Mouse (Mus musculus): ENCODE results near the gene Rap1gds1.

DNA sequence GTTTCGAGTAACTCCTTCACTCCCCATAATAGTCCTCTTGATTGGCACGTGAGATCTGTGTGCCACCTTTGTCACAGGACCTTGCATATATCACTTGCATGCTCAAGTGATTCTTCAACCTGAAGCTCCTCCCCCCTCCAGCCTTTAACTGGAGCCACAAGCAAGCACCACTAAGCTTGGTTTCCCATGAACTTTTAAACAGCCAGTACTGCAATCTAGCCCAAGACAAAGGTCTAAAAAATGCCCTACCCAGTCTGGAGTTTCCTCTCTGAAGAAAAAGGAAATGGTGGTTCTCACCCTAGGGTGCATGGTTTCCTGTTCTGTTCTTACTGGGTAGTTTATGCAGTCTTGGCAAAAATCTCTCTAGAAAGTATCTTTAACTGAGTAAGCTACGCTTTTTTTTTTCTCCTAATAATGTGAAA, 32.6 kb downstream of the Rap1gds1 start:
- no peak for TF ChIP-seq POLR2A (IDR thresholded peaks at IDR 0.05; ENCODE audit: borderline replicate concordance, control insufficient read depth, low read depth, low read length)
- no peak for TF ChIP-seq CTCF (IDR thresholded peaks at IDR 0.05; ENCODE audit: control insufficient read depth, insufficient read depth, low read length)

Measured in bone marrow, adult 2 months (tissue).